Mouse (Mus musculus): ENCODE measurements at regions not wholly inside any gene's neighbourhood (a gene's known extent, or its start where the extent isn't known, plus 50 kb on each side); places are given as distances from the start of the nearest gene placed in this dataset.

- H3K4me3 ChIP-seq (ENCODE audit: low read depth, low read length): no peak overlapping the region
- no peaks in the 10 kb centered on the region for H3K9me3 ChIP-seq (replicated peaks; ENCODE audit: control insufficient read depth, low read length)
- H3K4me1 ChIP-seq (ENCODE audit: control insufficient read depth, insufficient read depth, low read length): no peaks in the 10 kb centered on the region
- H3K4me2 ChIP-seq (ENCODE audit: low read length): no peak overlapping the region
- DNase-seq (ENCODE audit: low spot score) (no peak), ATAC-seq (no peak)
- H3K27ac ChIP-seq (ENCODE audit: low read depth, low read length): no peak overlapping the region
- H3K9ac ChIP-seq (ENCODE audit: low read length): no peak overlapping the region
- no peaks in the 10 kb centered on the region for H3K27me3 ChIP-seq (replicated peaks; ENCODE audit: control insufficient read depth, insufficient read depth, low read length)
- no peaks in the 10 kb centered on the region for H3K36me3 ChIP-seq (ENCODE audit: control insufficient read depth, insufficient read depth, low read length)
- 84% methylated on average over 13 of the region's 13 CpGs for WGBS
Observed at GRCm38 (mm10) chr1:91611281-91611680, 70.9 kb downstream of the Asb1 start.

GRCm38 (mm10) chr1:91611694-91612093 is 71.3 kb downstream of the Asb1 start:
- H3K36me3 ChIP-seq (ENCODE audit: control insufficient read depth, insufficient read depth, low read length): no peaks in the 10 kb centered on the region
- no peak overlapping the region for H3K27ac ChIP-seq (ENCODE audit: low read depth, low read length)
- H3K4me2 ChIP-seq (ENCODE audit: low read length): no peak overlapping the region
- no peaks in the 10 kb centered on the region for H3K9me3 ChIP-seq (replicated peaks; ENCODE audit: control insufficient read depth, low read length)
- WGBS: 78% methylated on average over 16 of the region's 16 CpGs
- no peaks in the 10 kb centered on the region for H3K27me3 ChIP-seq (replicated peaks; ENCODE audit: control insufficient read depth, insufficient read depth, low read length)
- no peaks in the 10 kb centered on the region for H3K4me1 ChIP-seq (ENCODE audit: control insufficient read depth, insufficient read depth, low read length)
- no peak overlapping the region for H3K4me3 ChIP-seq (ENCODE audit: low read depth, low read length)
- DNase-seq (ENCODE audit: low spot score) (no peak), ATAC-seq (no peak)
- no peak overlapping the region for H3K9ac ChIP-seq (ENCODE audit: low read length)

- no peaks in the 10 kb centered on the region for H3K4me1 ChIP-seq (ENCODE audit: control insufficient read depth, insufficient read depth, low read length)
- H3K36me3 ChIP-seq (ENCODE audit: control insufficient read depth, insufficient read depth, low read length): no peaks in the 10 kb centered on the region
- no peak overlapping the region for H3K4me3 ChIP-seq (ENCODE audit: low read depth, low read length)
- no peak overlapping the region for H3K4me2 ChIP-seq (ENCODE audit: low read length)
- no peak overlapping the region for H3K27ac ChIP-seq (ENCODE audit: low read depth, low read length)
- no peaks in the 10 kb centered on the region for H3K9me3 ChIP-seq (replicated peaks; ENCODE audit: control insufficient read depth, low read length)
- H3K27me3 ChIP-seq (replicated peaks; ENCODE audit: control insufficient read depth, insufficient read depth, low read length): no peaks in the 10 kb centered on the region
- 68% methylated on average over 3 of the region's 3 CpGs for WGBS
- ATAC-seq (no peak), DNase-seq (ENCODE audit: low spot score) (no peak)
- no peak overlapping the region for H3K9ac ChIP-seq (ENCODE audit: low read length)
Observed at GRCm38 (mm10) chr1:91612912-91613311, 72.6 kb downstream of the Asb1 start.

- ATAC-seq (no peak), DNase-seq (ENCODE audit: low spot score) (no peak)
- no peak overlapping the region for H3K4me2 ChIP-seq (ENCODE audit: low read length)
- H3K4me1 ChIP-seq (ENCODE audit: control insufficient read depth, insufficient read depth, low read length): no peaks in the 10 kb centered on the region
- no peaks in the 10 kb centered on the region for H3K9me3 ChIP-seq (replicated peaks; ENCODE audit: control insufficient read depth, low read length)
- H3K27me3 ChIP-seq (replicated peaks; ENCODE audit: control insufficient read depth, insufficient read depth, low read length): no peaks in the 10 kb centered on the region
- no peak overlapping the region for H3K9ac ChIP-seq (ENCODE audit: low read length)
- H3K4me3 ChIP-seq (ENCODE audit: low read depth, low read length): no peak overlapping the region
- 76% methylated on average over 5 of the region's 5 CpGs for WGBS
- no peak overlapping the region for H3K27ac ChIP-seq (ENCODE audit: low read depth, low read length)
- no peaks in the 10 kb centered on the region for H3K36me3 ChIP-seq (ENCODE audit: control insufficient read depth, insufficient read depth, low read length)
Observed at GRCm38 (mm10) chr1:91615396-91615795, 75.1 kb downstream of the Asb1 start.

GRCm38 (mm10) chr1:91618527-91619135 is 78.3 kb downstream of the Asb1 start:
- WGBS: 60% methylated on average over 14 of the region's 14 CpGs

GRCm38 (mm10) chr1:91621141-91621540 is 80.8 kb downstream of the Asb1 start:
- no peaks in the 10 kb centered on the region for H3K36me3 ChIP-seq (ENCODE audit: control insufficient read depth, insufficient read depth, low read length)
- WGBS: 77% methylated on average over 5 of the region's 5 CpGs

More at GRCm38 (mm10) chr1:91618527-91619135, 78.3 kb downstream of the Asb1 start:
- H3K4me3 ChIP-seq (ENCODE audit: low read depth, low read length): no peak overlapping the region
- H3K27me3 ChIP-seq (replicated peaks; ENCODE audit: control insufficient read depth, insufficient read depth, low read length): no peaks in the 10 kb centered on the region
- no peak for DNase-seq (ENCODE audit: low spot score)
- no peaks in the 10 kb centered on the region for H3K4me1 ChIP-seq (ENCODE audit: control insufficient read depth, insufficient read depth, low read length)
- H3K36me3 ChIP-seq (ENCODE audit: control insufficient read depth, insufficient read depth, low read length): no peaks in the 10 kb centered on the region
- no peak for ATAC-seq
- H3K9me3 ChIP-seq (replicated peaks; ENCODE audit: control insufficient read depth, low read length): no peaks in the 10 kb centered on the region
- H3K4me2 ChIP-seq (ENCODE audit: low read length): no peak overlapping the region
- no peak overlapping the region for H3K27ac ChIP-seq (ENCODE audit: low read depth, low read length)
- no peak overlapping the region for H3K9ac ChIP-seq (ENCODE audit: low read length)

GRCm38 (mm10) chr1:91622874-91623273 is 82.5 kb downstream of the Asb1 start:
- Histone ChIP-seq H3K4me2 (ENCODE audit: low read length) (no peak overlapping the region), H3K4me3 (ENCODE audit: low read depth, low read length) (no peak overlapping the region), H3K4me1 (ENCODE audit: control insufficient read depth, insufficient read depth, low read length) (no peaks in the 10 kb centered on the region), H3K27ac (ENCODE audit: low read depth, low read length) (no peak overlapping the region), H3K27me3 (replicated peaks; ENCODE audit: control insufficient read depth, insufficient read depth, low read length) (no peaks in the 10 kb centered on the region), H3K36me3 (ENCODE audit: control insufficient read depth, insufficient read depth, low read length) (no peaks in the 10 kb centered on the region), H3K9ac (ENCODE audit: low read length) (no peak overlapping the region), H3K9me3 (replicated peaks; ENCODE audit: control insufficient read depth, low read length) (no peaks in the 10 kb centered on the region)
- WGBS: 91% methylated on average over 5 of the region's 5 CpGs
- no peak for DNase-seq (ENCODE audit: low spot score)
- no peak for ATAC-seq

More at GRCm38 (mm10) chr1:91621141-91621540, 80.8 kb downstream of the Asb1 start:
- no peak overlapping the region for H3K27ac ChIP-seq (ENCODE audit: low read depth, low read length)
- H3K9ac ChIP-seq (ENCODE audit: low read length): no peak overlapping the region
- no peaks in the 10 kb centered on the region for H3K27me3 ChIP-seq (replicated peaks; ENCODE audit: control insufficient read depth, insufficient read depth, low read length)
- H3K4me1 ChIP-seq (ENCODE audit: control insufficient read depth, insufficient read depth, low read length): no peaks in the 10 kb centered on the region
- ATAC-seq: no peak
- H3K4me2 ChIP-seq (ENCODE audit: low read length): no peak overlapping the region
- no peak overlapping the region for H3K4me3 ChIP-seq (ENCODE audit: low read depth, low read length)
- DNase-seq (ENCODE audit: low spot score): no peak
- no peaks in the 10 kb centered on the region for H3K9me3 ChIP-seq (replicated peaks; ENCODE audit: control insufficient read depth, low read length)

- no peaks in the 10 kb centered on the region for H3K36me3 ChIP-seq (ENCODE audit: control insufficient read depth, insufficient read depth, low read length)
- no peak for ATAC-seq
- H3K4me3 ChIP-seq (ENCODE audit: low read depth, low read length): no peak overlapping the region
- WGBS: 80% methylated on average over 8 of the region's 8 CpGs
- no peaks in the 10 kb centered on the region for H3K9me3 ChIP-seq (replicated peaks; ENCODE audit: control insufficient read depth, low read length)
- no peak for DNase-seq (ENCODE audit: low spot score)
- H3K4me1 ChIP-seq (ENCODE audit: control insufficient read depth, insufficient read depth, low read length): no peaks in the 10 kb centered on the region
- H3K27ac ChIP-seq (ENCODE audit: low read depth, low read length): no peak overlapping the region
- no peaks in the 10 kb centered on the region for H3K27me3 ChIP-seq (replicated peaks; ENCODE audit: control insufficient read depth, insufficient read depth, low read length)
- no peak overlapping the region for H3K4me2 ChIP-seq (ENCODE audit: low read length)
- no peak overlapping the region for H3K9ac ChIP-seq (ENCODE audit: low read length)
Observed at GRCm38 (mm10) chr1:91624028-91624427, 83.7 kb downstream of the Asb1 start.

GRCm38 (mm10) chr1:91624531-91625300 is 84.4 kb downstream of the Asb1 start:
- no peaks in the 10 kb centered on the region for H3K27me3 ChIP-seq (replicated peaks; ENCODE audit: control insufficient read depth, insufficient read depth, low read length)
- ATAC-seq (no peak), DNase-seq (ENCODE audit: low spot score) (peak; percentile 20)
- H3K9ac ChIP-seq (ENCODE audit: low read length): no peak overlapping the region
- H3K4me2 ChIP-seq (ENCODE audit: low read length): no peak overlapping the region
- H3K4me3 ChIP-seq (ENCODE audit: low read depth, low read length): no peak overlapping the region
- WGBS: 78% methylated on average over 11 of the region's 11 CpGs
- no peaks in the 10 kb centered on the region for H3K4me1 ChIP-seq (ENCODE audit: control insufficient read depth, insufficient read depth, low read length)
- no peak overlapping the region for H3K27ac ChIP-seq (ENCODE audit: low read depth, low read length)
- H3K36me3 ChIP-seq (ENCODE audit: control insufficient read depth, insufficient read depth, low read length): no peaks in the 10 kb centered on the region
- no peaks in the 10 kb centered on the region for H3K9me3 ChIP-seq (replicated peaks; ENCODE audit: control insufficient read depth, low read length)

Measured in forebrain, embryonic 14.5 days (tissue).